Mouse (Mus musculus): ENCODE measurements around the gene Knop1. TPM values are rescaled to one million over a fixed set of nuclear protein-coding genes. Genes with fewer than 3 reads are reported as not detected.

Knop1 gene
- polyA plus RNA-seq, 2 experiments, result 34.1 to 84.6 TPM

GRCm38 (mm10) chr7:118793899-118794298 lies 62.2 kb downstream of the Knop1 start:
- Histone ChIP-seq H3K36me3 (ENCODE audit: control insufficient read depth, insufficient read depth, low read length) (peaks cover 52% of the 10 kb centered on the region), H3K9me3 (ENCODE audit: control insufficient read depth, low read length) (no peaks in the 10 kb centered on the region), H3K4me3 (replicated peaks; ENCODE audit: low read length) (no peak overlapping the region), H3K4me1 (ENCODE audit: control insufficient read depth, insufficient read depth, low read length) (no peaks in the 10 kb centered on the region), H3K9ac (ENCODE audit: low read depth, low read length, severe bottlenecking) (no peak overlapping the region), H3K4me2 (replicated peaks; ENCODE audit: low read depth, low read length, severe bottlenecking) (no peak overlapping the region), H3K27ac (replicated peaks; ENCODE audit: low read depth, low read length) (no peak overlapping the region), H3K27me3 (ENCODE audit: control insufficient read depth, insufficient read depth, low read length) (no peaks in the 10 kb centered on the region)
- WGBS, result 90% methylated on average over 8 of the region's 8 CpGs
- TF ChIP-seq POLR2A (IDR thresholded peaks at IDR 0.05; ENCODE audit: borderline replicate concordance, extremely low read depth, insufficient read depth, insufficient read length), result no peak
- ATAC-seq (ENCODE audit: low FRiP score, low read depth) (no peak), DNase-seq (ENCODE audit: low spot score) (no peak)

Other genes starting within 250 kb of the Knop1 start
- gene Gde1, start 150.5 kb downstream of the Knop1 start, polyA plus RNA-seq (2012; rRNA removed), result 72.4 and 153 TPM in 2 replicates
- 81.3 and 89.9 TPM in 2 replicates for gene Gde1, start 150.5 kb downstream of the Knop1 start, polyA plus RNA-seq (2014; fragmentation: Nextera tagmentation; extraction: Ambion mirVana)
- 39.0 and 42.6 TPM in 2 replicates for gene Ccp110, start 143.7 kb downstream of the Knop1 start, polyA plus RNA-seq (2012; rRNA removed)
- gene Ccp110, start 143.7 kb downstream of the Knop1 start, polyA plus RNA-seq (2014; fragmentation: Nextera tagmentation; extraction: Ambion mirVana), result 8.8 and 10.8 TPM in 2 replicates
- gene Vps35l, start 116.0 kb downstream of the Knop1 start, polyA plus RNA-seq (2012; rRNA removed), result 48.8 and 59.8 TPM in 2 replicates
- 65.8 and 67.1 TPM in 2 replicates for gene Vps35l, start 116.0 kb downstream of the Knop1 start, polyA plus RNA-seq (2014; fragmentation: Nextera tagmentation; extraction: Ambion mirVana)
- 2.5 and 2.6 TPM in 2 replicates for gene Iqck, start 502 bp downstream of the Knop1 start, polyA plus RNA-seq (2012; rRNA removed)
- 2.6 and 2.8 TPM in 2 replicates for gene Iqck, start 502 bp downstream of the Knop1 start, polyA plus RNA-seq (2014; fragmentation: Nextera tagmentation; extraction: Ambion mirVana)
- gene Gprc5b, start 139.0 kb upstream of the Knop1 start, polyA plus RNA-seq (2012; rRNA removed), result 24.9 and 34.7 TPM in 2 replicates
- gene Gprc5b, start 139.0 kb upstream of the Knop1 start, polyA plus RNA-seq (2014; fragmentation: Nextera tagmentation; extraction: Ambion mirVana), result 14.0 and 15.0 TPM in 2 replicates

All from limb, embryonic 14.5 days (tissue).